Mouse (Mus musculus): ENCODE measurements at regions not wholly inside any gene's neighbourhood (a gene's known extent, or its start where the extent isn't known, plus 50 kb on each side); places are given as distances from the start of the nearest gene placed in this dataset.

- no peak for ATAC-seq (replicated peaks; ENCODE audit: poor library complexity, severe bottlenecking)
Observed at GRCm38 (mm10) chr2:78170162-78170747, 224.1 kb upstream of the Cwc22 start.

DNA sequence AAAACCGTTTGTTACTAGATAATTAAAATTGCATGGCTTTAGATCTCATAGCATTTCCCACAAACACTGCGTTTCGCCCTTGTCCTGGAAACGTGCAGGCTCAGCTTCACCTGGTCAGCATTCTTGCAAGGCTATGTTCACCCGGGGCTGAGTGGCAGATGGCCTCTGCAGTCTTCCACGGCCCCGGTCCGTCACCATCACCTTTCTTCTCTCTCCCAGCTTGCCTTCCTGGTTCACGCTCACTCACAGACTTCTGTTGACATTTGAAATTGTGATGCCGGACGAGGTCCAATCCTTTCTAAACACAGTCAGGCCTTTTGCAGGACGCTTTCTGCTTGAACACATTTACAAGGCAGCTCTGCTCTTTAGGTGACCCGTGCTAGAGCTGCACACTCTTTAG lies 219.3 kb upstream of the Cwc22 start:
- no peak for ATAC-seq (replicated peaks; ENCODE audit: poor library complexity, severe bottlenecking)

GRCm38 (mm10) chr2:78159877-78160485 lies 213.8 kb upstream of the Cwc22 start:
- ATAC-seq (replicated peaks; ENCODE audit: poor library complexity, severe bottlenecking), result no peak

- ATAC-seq (replicated peaks; ENCODE audit: poor library complexity, severe bottlenecking), result no peak
Observed at GRCm38 (mm10) chr2:78110335-78110734, 164.2 kb upstream of the Cwc22 start.

DNA sequence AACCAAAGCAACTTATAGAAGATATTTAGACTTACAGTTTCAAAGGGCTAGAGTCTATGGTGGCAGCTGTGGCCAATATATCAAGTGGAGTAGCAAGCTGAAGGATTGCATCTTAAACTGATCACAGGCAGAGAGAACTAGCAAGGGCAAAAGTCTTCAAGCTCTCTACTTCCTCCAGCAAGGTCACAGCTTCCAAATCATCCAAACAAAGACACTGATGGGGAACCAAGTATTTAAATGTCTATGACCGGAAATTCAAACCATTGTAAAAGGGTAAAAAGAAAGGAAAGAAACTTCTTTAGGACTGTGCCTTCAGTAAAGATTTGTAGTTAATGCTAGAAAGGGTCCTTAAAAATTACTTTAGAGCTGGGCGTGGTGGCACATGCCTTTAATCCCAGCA lies 149.4 kb upstream of the Cwc22 start:
- ATAC-seq (replicated peaks; ENCODE audit: poor library complexity, severe bottlenecking), result no peak

- no peak for ATAC-seq (replicated peaks; ENCODE audit: poor library complexity, severe bottlenecking)
Observed at GRCm38 (mm10) chr2:78094921-78095320, 148.7 kb upstream of the Cwc22 start.

- ATAC-seq (replicated peaks; ENCODE audit: poor library complexity, severe bottlenecking), result no peak
Observed at GRCm38 (mm10) chr2:78064321-78065037, 118.3 kb upstream of the Cwc22 start.

DNA sequence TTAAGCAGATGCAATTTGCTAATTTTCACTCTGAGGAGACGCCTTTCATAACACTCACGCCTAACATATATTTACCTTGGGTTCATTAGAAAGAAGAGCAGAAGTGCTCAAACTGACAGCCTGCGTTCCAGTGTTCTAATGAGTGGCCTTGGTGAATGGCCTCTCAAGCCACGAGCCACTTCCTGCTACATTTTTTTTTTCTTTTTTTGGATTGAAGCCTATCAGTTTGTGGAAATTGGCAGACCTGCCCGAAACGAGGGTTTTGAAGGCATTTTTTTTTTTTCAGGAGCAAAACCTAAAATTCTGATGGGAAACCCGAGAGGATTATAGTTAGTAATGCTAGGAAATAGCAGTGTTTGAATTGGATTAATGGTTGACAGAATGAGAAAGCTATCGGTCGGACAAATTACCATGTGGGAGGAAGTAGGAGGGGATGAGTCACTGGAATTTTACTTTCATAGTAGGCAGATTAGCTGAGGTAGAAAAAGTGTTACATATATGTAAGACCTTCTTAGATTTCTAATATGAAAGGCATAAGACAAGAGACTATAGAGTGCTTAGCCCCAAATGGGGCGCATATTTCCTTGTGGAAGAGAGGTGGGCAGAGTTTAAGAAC lies 113.7 kb upstream of the Cwc22 start:
- ATAC-seq (replicated peaks; ENCODE audit: poor library complexity, severe bottlenecking), result peak; percentile 73

GRCm38 (mm10) chr2:78058988-78059387 lies 112.8 kb upstream of the Cwc22 start:
- ATAC-seq (replicated peaks; ENCODE audit: poor library complexity, severe bottlenecking), result no peak

- ATAC-seq (replicated peaks; ENCODE audit: poor library complexity, severe bottlenecking), result peak; percentile 57
Observed at GRCm38 (mm10) chr2:78053910-78054309, 107.7 kb upstream of the Cwc22 start.

DNA sequence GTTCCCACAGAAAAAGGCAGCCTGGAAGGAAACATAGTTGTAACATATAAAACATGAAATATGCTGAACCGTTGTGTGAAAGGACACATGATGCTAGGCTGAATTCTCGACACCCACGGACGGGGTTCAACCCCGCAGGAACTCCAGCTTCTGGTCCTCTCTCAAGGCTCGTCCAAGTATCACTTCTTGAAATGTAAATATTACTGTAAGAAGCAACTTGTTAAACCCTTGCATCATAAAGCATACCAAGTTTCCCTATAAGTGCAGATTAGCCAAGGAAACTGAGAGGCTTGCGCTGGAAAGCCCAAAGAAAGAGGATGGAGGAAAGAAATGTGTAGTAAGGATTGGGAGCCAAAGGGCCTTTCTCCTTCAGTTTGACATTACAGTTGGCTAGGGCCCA lies 104.4 kb upstream of the Cwc22 start:
- ATAC-seq (replicated peaks; ENCODE audit: poor library complexity, severe bottlenecking), result peak; percentile 42

GRCm38 (mm10) chr2:78049248-78049874 lies 103.2 kb upstream of the Cwc22 start:
- peak; percentile 68 for ATAC-seq (replicated peaks; ENCODE audit: poor library complexity, severe bottlenecking)

- no peak for ATAC-seq (replicated peaks; ENCODE audit: poor library complexity, severe bottlenecking)
Observed at GRCm38 (mm10) chr2:78048706-78049055, 102.5 kb upstream of the Cwc22 start.

DNA sequence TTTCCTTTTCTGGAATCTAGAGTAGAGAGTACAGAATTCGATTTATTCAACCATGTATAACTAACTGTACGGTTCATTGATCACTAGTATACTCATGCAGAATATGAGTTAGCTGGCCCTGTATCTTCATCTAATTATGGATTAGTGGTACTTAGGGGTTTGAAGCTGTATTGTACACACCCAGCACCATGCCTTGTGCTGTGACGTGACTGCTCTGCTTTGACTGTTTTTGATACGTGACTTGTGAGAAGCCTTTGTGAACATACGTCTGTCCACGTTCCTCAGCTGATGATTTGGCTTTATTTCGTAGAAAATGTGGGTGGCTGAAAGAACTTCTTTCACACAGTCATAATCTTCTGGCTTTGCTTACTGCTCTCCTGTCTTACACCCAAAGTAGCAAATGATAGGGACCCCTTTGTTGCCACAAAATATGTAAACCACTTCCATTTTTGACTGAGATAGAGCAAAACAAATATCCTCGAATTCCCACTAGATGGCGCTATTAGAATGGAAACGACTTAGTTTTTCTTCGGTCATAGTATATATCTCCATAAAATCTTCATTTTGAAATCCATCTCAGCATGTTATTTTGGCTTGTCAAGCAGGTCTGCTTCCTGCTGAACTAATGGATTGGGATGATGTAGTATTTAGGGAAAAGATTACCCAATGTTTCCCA lies 102.0 kb upstream of the Cwc22 start:
- 0 out of 2 replicates have a peak, but pooled peaks have one; percentile 13 for ATAC-seq (replicated peaks; ENCODE audit: poor library complexity, severe bottlenecking)

GRCm38 (mm10) chr2:78027319-78027718 lies 81.1 kb upstream of the Cwc22 start:
- no peak for ATAC-seq (replicated peaks; ENCODE audit: poor library complexity, severe bottlenecking)

- ATAC-seq (replicated peaks; ENCODE audit: poor library complexity, severe bottlenecking), result no peak
Observed at GRCm38 (mm10) chr2:78026808-78027207, 80.6 kb upstream of the Cwc22 start.

- no peak for ATAC-seq (replicated peaks; ENCODE audit: poor library complexity, severe bottlenecking)
Observed at GRCm38 (mm10) chr2:78025651-78026435, 79.7 kb upstream of the Cwc22 start.

DNA sequence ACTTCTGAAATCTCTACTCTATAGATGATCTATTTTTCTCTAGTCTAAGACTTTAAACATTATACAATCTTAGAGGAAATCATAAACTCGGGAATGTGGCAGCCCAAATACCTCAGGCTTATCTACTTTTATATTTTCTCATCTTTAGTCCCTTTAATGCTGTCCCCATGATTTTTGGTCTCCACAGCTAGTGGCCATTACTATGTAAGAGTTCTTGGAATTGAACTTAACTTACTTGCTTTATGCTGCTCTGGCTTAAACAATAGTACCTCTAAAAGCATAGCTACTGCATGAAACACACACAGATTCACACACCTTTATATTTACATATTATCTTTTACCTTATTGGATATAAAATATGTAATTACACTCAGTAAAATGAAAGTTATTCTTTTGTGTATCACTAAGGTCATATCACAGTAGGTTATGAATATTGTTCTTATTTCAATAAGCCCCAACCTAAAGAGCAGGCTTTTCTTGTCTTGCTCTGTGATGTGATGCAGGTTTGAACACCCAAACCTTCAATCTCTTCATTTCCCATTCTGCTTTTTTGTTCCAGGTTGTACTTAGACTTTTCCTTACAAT lies 78.9 kb upstream of the Cwc22 start:
- no peak for ATAC-seq (replicated peaks; ENCODE audit: poor library complexity, severe bottlenecking)

Measured in granulocyte monocyte progenitor cell, adult 5-6 weeks (primary cell).